Mouse (Mus musculus): ENCODE measurements around the gene 1700023F06Rik.

1700023F06Rik gene

GRCm38 (mm10) chr11:103180426-103180825, 27.9 kb downstream of the 1700023F06Rik start:
- no peak for DNase-seq

- no peak for DNase-seq
Observed at GRCm38 (mm10) chr11:103178748-103179147, 29.6 kb downstream of the 1700023F06Rik start.

GRCm38 (mm10) chr11:103177815-103178485, 30.4 kb downstream of the 1700023F06Rik start:
- no peak for DNase-seq

- no peak for DNase-seq
Observed at GRCm38 (mm10) chr11:103177216-103177615, 31.1 kb downstream of the 1700023F06Rik start.

GRCm38 (mm10) chr11:103176510-103176909, 31.8 kb downstream of the 1700023F06Rik start:
- DNase-seq = no peak

- no peak for DNase-seq
Observed at GRCm38 (mm10) chr11:103175688-103176442, 32.5 kb downstream of the 1700023F06Rik start.

- DNase-seq = peak; percentile 39 to 61
Observed at GRCm38 (mm10) chr11:103174891-103175391, 33.4 kb downstream of the 1700023F06Rik start.

- DNase-seq = no peak
Observed at GRCm38 (mm10) chr11:103174411-103174832, 33.9 kb downstream of the 1700023F06Rik start.

- peak in 1 of 2 experiments; percentile 11 for DNase-seq
Observed at GRCm38 (mm10) chr11:103173771-103174344, 34.5 kb downstream of the 1700023F06Rik start.

- no peak for DNase-seq
Observed at GRCm38 (mm10) chr11:103173041-103173770, 35.2 kb downstream of the 1700023F06Rik start.

GRCm38 (mm10) chr11:103172392-103173040, 35.8 kb downstream of the 1700023F06Rik start:
- no peak for DNase-seq

- peak in 1 of 2 experiments; percentile 44 for DNase-seq
Observed at GRCm38 (mm10) chr11:103171703-103172391, 36.5 kb downstream of the 1700023F06Rik start.

- no peak for DNase-seq
Observed at GRCm38 (mm10) chr11:103171286-103171620, 37.1 kb downstream of the 1700023F06Rik start.

GRCm38 (mm10) chr11:103170494-103171285, 37.7 kb downstream of the 1700023F06Rik start, which contains the start of gene Fmnl1:
Gene Fmnl1 (plus strand): TSS chr11:103171107.
- peak; percentile 57 to 72 for DNase-seq

- DNase-seq = no peak
Observed at GRCm38 (mm10) chr11:103170111-103170493, 38.3 kb downstream of the 1700023F06Rik start.

- DNase-seq = no peak
Observed at GRCm38 (mm10) chr11:103169664-103170063, 38.7 kb downstream of the 1700023F06Rik start.

- DNase-seq = peak; percentile 80 to 84
Observed at GRCm38 (mm10) chr11:103168690-103169390, 39.5 kb downstream of the 1700023F06Rik start.

GRCm38 (mm10) chr11:103164391-103164790, 44.0 kb downstream of the 1700023F06Rik start:
- DNase-seq = no peak

GRCm38 (mm10) chr11:103162132-103162531, 46.2 kb downstream of the 1700023F06Rik start:
- peak; percentile 57 to 63 for DNase-seq

- DNase-seq = no peak
Observed at GRCm38 (mm10) chr11:103161449-103161848, 46.9 kb downstream of the 1700023F06Rik start.

Data from kidney, postnatal 4 days (tissue).